Mouse (Mus musculus) bone marrow macrophage, adult 2 months (primary cell): ENCODE data around the gene Nabp2.

Experiments used
- CTCF ChIP-seq: IDR thresholded peaks from 2 replicates; pipeline ENCODE4 v1.5.1; 2012; ENCODE audit warnings: low read depth, mild to moderate bottlenecking, low read length, moderate library complexity
- POLR2A ChIP-seq: IDR thresholded peaks from 2 replicates; pipeline ENCODE4 v1.6.1; 2012; ENCODE audit warnings: mild to moderate bottlenecking, low read depth, low read length, borderline replicate concordance

- TF ChIP-seq CTCF = no peak
- no peak for TF ChIP-seq POLR2A
These were observed 31.4 kb upstream of the Nabp2 start for GRCm38 (mm10) chr10:128442718-128443117.
